Mouse (Mus musculus) hindbrain, embryonic 14.5 days (tissue): ENCODE measurements around the gene Ccl2. TPM values are rescaled to one million over a fixed set of nuclear protein-coding genes. Genes with fewer than 3 reads are reported as not detected.
A peak's percentile ranks its signal among the peaks of the same experiment; 100 is the strongest.

Experiments used
- ATAC-seq: fragments of 200-750 bp; cut with Nextera tagmentation; 2 replicates; pipeline ENCODE4 v1.8.0; 2017; ENCODE audit warnings: moderate number of reproducible peaks, mild to moderate bottlenecking, moderate TSS enrichment, moderate library complexity; ENCODE audit not compliant: low FRiP score
- DNase-seq: peaks from one replicate; pipeline ENCODE4 v3.0.0-alpha.2; 2015; ENCODE audit warnings: low spot score
- H3K27ac ChIP-seq: fragments of 300-500 bp; sonication (generic); 2 replicates; pipeline ENCODE4 v1.5.1; 2014; ENCODE audit warnings: mild to moderate bottlenecking, moderate library complexity
- H3K27me3 ChIP-seq: fragments of 300-500 bp; sonication (generic); 2 replicates; pipeline ENCODE4 v1.6.1; 2014; ENCODE audit warnings: mild to moderate bottlenecking, low read length, mixed read lengths; ENCODE audit not compliant: control insufficient read depth, insufficient read depth
- H3K36me3 ChIP-seq: fragments of 300-500 bp; sonication (generic); replicated peaks from 2 replicates; pipeline ENCODE4 v1.6.1; 2014; ENCODE audit not compliant: control insufficient read depth, insufficient read depth
- H3K4me1 ChIP-seq: fragments of 300-500 bp; sonication (generic); replicated peaks from 2 replicates; pipeline ENCODE4 v1.6.1; 2014; ENCODE audit warnings: antibody characterized with exemption, low read length, mixed read lengths; ENCODE audit not compliant: control insufficient read depth, insufficient read depth
- H3K4me2 ChIP-seq: fragments of 300-500 bp; sonication (generic); replicated peaks from 2 replicates; pipeline ENCODE4 v1.6.1; 2014; ENCODE audit warnings: mild to moderate bottlenecking, moderate library complexity
- H3K4me3 ChIP-seq: fragments of 300-500 bp; sonication (generic); replicated peaks from 2 replicates; pipeline ENCODE4 v1.5.1; 2014; ENCODE audit warnings: mild to moderate bottlenecking, low read length
- H3K9ac ChIP-seq: fragments of 300-500 bp; sonication (generic); 2 replicates; pipeline ENCODE4 v1.6.1; 2014
- H3K9me3 ChIP-seq: fragments of 300-500 bp; sonication (generic); 2 replicates; pipeline ENCODE4 v1.6.1; 2016; ENCODE audit warnings: low read length; ENCODE audit not compliant: control insufficient read depth
- WGBS: fragments of 180-500 bp; shearing (Covaris S2); extraction: QIAGEN DNeasy Blood & Tissue Kit; methylation state at CpG from one replicate; pipeline ENCODE4 v1.1.7; 2014; 5-methylcytosine and 5-hydroxymethylcytosine counted together
- polyA plus RNA-seq: library from polyadenylated mRNA; unstranded; fragments of >200 nt; fragmentation: Nextera tagmentation; extraction: Ambion mirVana; gene quantifications from 2 replicates; pipeline ENCODE4 v1.2.1, GENCODE M21; 2014

The Ccl2 gene
- polyA plus RNA-seq, 1 experiment from 2014 or later = 0.78 TPM

DNA sequence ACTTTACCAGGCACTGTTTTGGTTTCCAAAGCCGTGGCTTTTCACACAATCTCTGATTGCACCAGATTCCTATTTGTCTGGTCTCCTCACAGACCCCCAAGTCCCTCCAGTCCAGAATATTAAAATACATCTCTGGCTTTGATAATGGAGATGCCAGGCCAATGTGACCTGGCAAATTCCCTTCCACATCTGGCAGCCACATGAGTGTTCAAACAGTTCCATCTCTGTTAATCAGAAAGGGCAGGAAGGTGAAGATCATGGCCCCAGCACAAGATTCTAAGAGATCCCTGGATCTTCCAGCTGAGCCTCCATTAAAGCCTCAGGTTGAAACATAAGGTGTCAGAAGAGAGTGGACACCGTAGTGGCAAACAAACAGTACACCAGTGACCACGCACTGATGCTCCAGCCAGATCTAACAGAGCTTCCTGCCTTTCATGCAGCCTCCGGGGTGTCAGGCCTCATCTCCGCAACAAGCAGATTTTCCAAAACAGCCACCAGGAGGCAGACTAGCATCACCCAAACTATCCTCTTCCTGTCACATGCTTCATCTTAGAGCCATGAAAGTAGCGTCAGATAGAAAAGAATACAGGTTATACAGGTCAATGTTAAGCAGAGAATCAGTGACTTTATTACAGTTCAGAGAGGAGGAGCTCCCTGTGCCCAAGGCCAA lies 12.5 kb downstream of the Ccl2 start:
- peak; percentile 55 for DNase-seq
- H3K27me3 ChIP-seq = no peaks in the 10 kb centered on the region
- H3K9ac ChIP-seq = no peak overlapping the region
- H3K4me1 ChIP-seq = no peaks in the 10 kb centered on the region
- H3K4me2 ChIP-seq = no peak overlapping the region
- no peaks in the 10 kb centered on the region for H3K9me3 ChIP-seq
- ATAC-seq = no peak
- no peak overlapping the region for H3K4me3 ChIP-seq
- H3K36me3 ChIP-seq = no peaks in the 10 kb centered on the region
- 52% methylated on average over 6 of the region's 6 CpGs for WGBS
- H3K27ac ChIP-seq = no peak overlapping the region

DNA sequence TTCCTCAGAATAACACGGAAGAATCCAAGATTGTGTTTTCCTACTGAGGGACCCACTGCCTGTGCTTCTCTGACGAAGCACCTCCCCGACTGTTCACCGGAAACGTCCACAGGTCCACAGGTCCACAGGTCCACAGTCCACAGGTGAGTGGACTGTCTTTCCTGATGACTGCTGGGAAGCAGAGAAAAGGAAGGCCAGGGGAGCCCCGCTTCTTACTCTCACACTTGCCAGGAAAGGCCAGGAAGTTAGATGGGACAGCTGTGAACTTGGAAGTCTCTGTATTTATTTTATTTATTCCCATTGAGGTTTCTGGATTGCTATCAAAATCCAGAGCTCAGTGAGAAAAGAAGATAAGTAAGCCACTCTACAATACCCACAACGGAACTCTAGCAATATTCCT lies 18.5 kb downstream of the Ccl2 start:
- 94% methylated on average over 7 of the region's 7 CpGs for WGBS

DNA sequence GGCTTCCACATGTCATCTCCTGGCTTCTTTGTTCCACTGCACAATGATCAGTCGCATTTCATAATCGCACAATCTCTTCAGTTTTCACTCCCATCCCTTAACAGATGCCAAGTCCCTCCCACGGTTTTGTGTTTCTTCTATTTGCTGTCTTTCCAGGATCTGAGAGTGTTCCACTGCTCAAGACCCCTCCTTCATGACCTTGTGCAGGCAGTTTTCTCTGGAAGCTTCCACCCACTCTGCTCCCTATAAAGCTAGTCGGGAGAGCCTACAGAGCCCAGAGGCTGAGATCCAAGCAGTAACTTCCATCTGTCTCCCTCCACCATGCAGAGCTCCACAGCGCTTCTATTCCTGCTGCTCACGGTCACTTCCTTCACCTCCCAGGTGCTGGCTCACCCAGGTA lies 22.3 kb downstream of the Ccl2 start, which contains the start of gene Ccl11:
Gene Ccl11 (plus strand): TSS at position 178 of the 400 bp plus-strand sequence.
- H3K4me3 ChIP-seq = no peak within 1 kb of the TSS
- no peaks in the 10 kb centered on the region for H3K9me3 ChIP-seq
- no peaks in the 10 kb centered on the region for H3K36me3 ChIP-seq
- no peak for ATAC-seq
- H3K4me2 ChIP-seq = no peak within 1 kb of the TSS
- no peak for DNase-seq
- no peak within 1 kb of the TSS for H3K27ac ChIP-seq
- no peaks in the 10 kb centered on the region for H3K4me1 ChIP-seq
- H3K9ac ChIP-seq = no peak within 1 kb of the TSS
- no peaks in the 10 kb centered on the region for H3K27me3 ChIP-seq
- WGBS = 82% methylated on average over 6 of the region's 6 CpGs

More for the DNA sequence above, 18.5 kb downstream of the Ccl2 start:
- Histone ChIP-seq H3K4me1 (no peaks in the 10 kb centered on the region), H3K9ac (no peak overlapping the region), H3K4me2 (no peak overlapping the region), H3K27me3 (no peaks in the 10 kb centered on the region), H3K9me3 (no peaks in the 10 kb centered on the region), H3K36me3 (no peaks in the 10 kb centered on the region), H3K27ac (no peak overlapping the region), H3K4me3 (no peak overlapping the region)
- DNase-seq = no peak
- ATAC-seq = no peak

DNA sequence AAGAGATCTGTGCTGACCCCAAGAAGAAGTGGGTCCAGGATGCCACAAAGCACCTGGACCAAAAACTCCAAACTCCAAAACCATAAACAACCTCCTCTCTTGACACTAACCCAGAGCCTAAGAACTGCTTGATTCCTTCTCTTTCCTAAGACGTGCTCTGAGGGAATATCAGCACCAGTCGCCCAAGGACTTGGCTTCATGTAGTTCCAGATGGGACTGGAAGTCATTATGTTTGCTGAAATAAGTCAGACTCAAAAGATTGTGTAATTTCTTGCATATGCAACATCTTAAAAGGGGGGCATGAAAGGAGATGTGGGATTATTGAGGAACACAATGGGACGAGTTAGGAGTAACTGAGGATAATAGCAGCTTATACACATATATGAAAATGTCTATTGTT lies 26.9 kb downstream of the Ccl2 start:
- 86% methylated on average over 3 of the region's 3 CpGs for WGBS
- H3K4me1 ChIP-seq = no peaks in the 10 kb centered on the region
- H3K27me3 ChIP-seq = no peaks in the 10 kb centered on the region
- no peak overlapping the region for H3K9ac ChIP-seq
- H3K36me3 ChIP-seq = no peaks in the 10 kb centered on the region
- no peak overlapping the region for H3K4me2 ChIP-seq
- H3K27ac ChIP-seq = no peak overlapping the region
- DNase-seq (no peak), ATAC-seq (no peak)
- no peak overlapping the region for H3K4me3 ChIP-seq
- no peaks in the 10 kb centered on the region for H3K9me3 ChIP-seq

GRCm38 (mm10) chr11:82063454-82063853 lies 28.1 kb downstream of the Ccl2 start:
- Histone ChIP-seq H3K4me2 (no peak overlapping the region), H3K27me3 (no peaks in the 10 kb centered on the region), H3K9ac (no peak overlapping the region), H3K27ac (no peak overlapping the region), H3K4me3 (no peak overlapping the region), H3K36me3 (no peaks in the 10 kb centered on the region), H3K4me1 (no peaks in the 10 kb centered on the region), H3K9me3 (no peaks in the 10 kb centered on the region)
- DNase-seq (no peak), ATAC-seq (no peak)
- WGBS = 81% methylated on average over 2 of the region's 2 CpGs

GRCm38 (mm10) chr11:82066953-82067571 lies 31.7 kb downstream of the Ccl2 start:
- no peak overlapping the region for H3K4me3 ChIP-seq
- no peak for ATAC-seq
- H3K9ac ChIP-seq = no peak overlapping the region
- WGBS = 82% methylated on average over 7 of the region's 7 CpGs
- no peaks in the 10 kb centered on the region for H3K9me3 ChIP-seq
- H3K4me2 ChIP-seq = no peak overlapping the region
- DNase-seq = no peak
- H3K27me3 ChIP-seq = no peaks in the 10 kb centered on the region
- no peaks in the 10 kb centered on the region for H3K36me3 ChIP-seq
- H3K4me1 ChIP-seq = no peaks in the 10 kb centered on the region
- H3K27ac ChIP-seq = no peak overlapping the region

DNA sequence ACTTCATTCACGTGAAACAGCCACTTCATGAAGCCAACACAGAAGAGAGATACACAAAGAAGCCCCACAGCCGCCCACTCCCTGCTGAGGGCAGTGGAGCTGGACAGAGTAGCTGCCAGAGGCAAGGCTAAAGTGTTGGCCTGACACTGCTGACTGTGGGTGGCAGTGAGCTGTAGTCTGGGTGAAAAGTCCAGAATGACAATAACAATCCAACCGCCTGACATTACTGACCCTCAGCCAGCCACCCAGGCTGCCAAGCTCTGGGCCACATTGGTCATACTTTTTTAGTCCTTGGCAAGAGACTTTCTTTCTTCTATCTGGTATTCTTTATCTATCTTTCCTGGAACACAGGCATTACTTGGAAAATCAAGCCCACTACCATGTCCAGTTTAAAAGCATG lies 35.7 kb downstream of the Ccl2 start:
- Histone ChIP-seq H3K27me3 (no peaks in the 10 kb centered on the region), H3K9me3 (no peaks in the 10 kb centered on the region), H3K4me1 (no peaks in the 10 kb centered on the region), H3K27ac (no peak overlapping the region), H3K9ac (no peak overlapping the region), H3K36me3 (no peaks in the 10 kb centered on the region), H3K4me2 (no peak overlapping the region), H3K4me3 (no peak overlapping the region)
- ATAC-seq (no peak), DNase-seq (no peak)
- WGBS = 74% methylated on average over 3 of the region's 3 CpGs

DNA sequence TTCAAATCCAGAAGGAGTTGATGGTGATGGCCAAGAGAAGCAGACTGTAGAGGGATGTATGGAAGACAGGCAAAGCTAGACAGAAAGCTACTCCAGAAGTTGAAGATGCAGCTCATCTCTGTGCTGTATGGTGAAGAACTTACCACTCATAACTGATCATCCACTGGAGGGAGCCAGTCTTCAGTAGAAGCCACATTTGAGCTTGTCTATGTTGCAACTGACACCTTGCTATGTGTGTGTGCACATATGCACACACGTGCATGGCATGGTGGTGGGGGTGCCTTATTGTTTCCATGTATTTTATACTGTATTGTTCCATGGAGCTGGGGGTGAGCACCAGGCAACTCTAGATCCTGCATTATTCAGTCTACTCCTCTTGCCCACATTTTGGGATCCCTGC lies 37.0 kb downstream of the Ccl2 start:
- Histone ChIP-seq H3K9me3 (no peaks in the 10 kb centered on the region), H3K4me2 (no peak overlapping the region), H3K27me3 (no peaks in the 10 kb centered on the region), H3K4me3 (no peak overlapping the region), H3K27ac (no peak overlapping the region), H3K36me3 (no peaks in the 10 kb centered on the region), H3K4me1 (no peaks in the 10 kb centered on the region), H3K9ac (no peak overlapping the region)
- DNase-seq (no peak), ATAC-seq (no peak)
- 87% methylated on average over 1 of the region's 1 CpGs for WGBS

- DNase-seq = no peak
- Histone ChIP-seq H3K9ac (no peak overlapping the region), H3K4me2 (no peak overlapping the region), H3K9me3 (no peaks in the 10 kb centered on the region), H3K27me3 (no peaks in the 10 kb centered on the region), H3K4me3 (no peak overlapping the region), H3K27ac (no peak overlapping the region), H3K36me3 (no peaks in the 10 kb centered on the region), H3K4me1 (no peaks in the 10 kb centered on the region)
- 77% methylated on average over 3 of the region's 3 CpGs for WGBS
- ATAC-seq = no peak
Observed at GRCm38 (mm10) chr11:82072984-82073383, 37.6 kb downstream of the Ccl2 start.
